Mouse (Mus musculus) hindbrain, embryonic 13.5 days (tissue): ENCODE results near the gene Zfp644. TPM values are rescaled to one million over a fixed set of nuclear protein-coding genes. Genes with fewer than 3 reads are reported as not detected.
A peak's percentile ranks its signal among the peaks of the same experiment; 100 is the strongest.

Experiments
- ATAC-seq: fragments of 200-750 bp; cut with Nextera tagmentation; 2 replicates; pipeline ENCODE4 v1.8.0; 2017; ENCODE audit warnings: moderate TSS enrichment; ENCODE audit not compliant: low FRiP score
- H3K27ac ChIP-seq: fragments of 300-500 bp; sonication (generic); 2 replicates; pipeline ENCODE4 v1.5.1; 2015; ENCODE audit warnings: inconsistent platforms, mild to moderate bottlenecking, moderate library complexity
- H3K27me3 ChIP-seq: fragments of 300-500 bp; sonication (generic); 2 replicates; pipeline ENCODE4 v1.6.1; 2015; ENCODE audit warnings: mild to moderate bottlenecking, inconsistent platforms
- H3K36me3 ChIP-seq: fragments of 300-500 bp; sonication (generic); 2 replicates; pipeline ENCODE4 v1.6.1; 2015; ENCODE audit warnings: mild to moderate bottlenecking, inconsistent platforms
- H3K4me1 ChIP-seq: fragments of 300-500 bp; sonication (generic); replicated peaks from 2 replicates; pipeline ENCODE4 v1.6.1; 2015; ENCODE audit warnings: inconsistent platforms
- H3K4me2 ChIP-seq: fragments of 300-500 bp; sonication (generic); 2 replicates; pipeline ENCODE4 v1.6.1; 2015; ENCODE audit warnings: inconsistent platforms, mild to moderate bottlenecking, moderate library complexity
- H3K4me3 ChIP-seq: fragments of 300-500 bp; sonication (generic); 2 replicates; pipeline ENCODE4 v1.5.1; 2015; ENCODE audit warnings: mild to moderate bottlenecking, inconsistent platforms
- H3K9ac ChIP-seq: fragments of 300-500 bp; sonication (generic); 2 replicates; pipeline ENCODE4 v1.6.1; 2015; ENCODE audit warnings: mild to moderate bottlenecking, inconsistent platforms
- H3K9me3 ChIP-seq: fragments of 300-500 bp; sonication (generic); 2 replicates; pipeline ENCODE4 v1.6.1; 2016; ENCODE audit warnings: inconsistent platforms
- WGBS: fragments of 180-500 bp; shearing (Covaris S2); methylation state at CpG from one replicate; pipeline ENCODE4 v1.1.7; 2015; 5-methylcytosine and 5-hydroxymethylcytosine counted together
- polyA plus RNA-seq: library from polyadenylated mRNA; unstranded; fragments of >200 nt; fragmentation: Nextera tagmentation; extraction: Ambion mirVana; gene quantifications from 2 replicates; pipeline ENCODE4 v1.2.1, GENCODE M21; 2015

The Zfp644 gene
- polyA plus RNA-seq, 1 experiment from 2014 or later, result 82.1 TPM

DNA sequence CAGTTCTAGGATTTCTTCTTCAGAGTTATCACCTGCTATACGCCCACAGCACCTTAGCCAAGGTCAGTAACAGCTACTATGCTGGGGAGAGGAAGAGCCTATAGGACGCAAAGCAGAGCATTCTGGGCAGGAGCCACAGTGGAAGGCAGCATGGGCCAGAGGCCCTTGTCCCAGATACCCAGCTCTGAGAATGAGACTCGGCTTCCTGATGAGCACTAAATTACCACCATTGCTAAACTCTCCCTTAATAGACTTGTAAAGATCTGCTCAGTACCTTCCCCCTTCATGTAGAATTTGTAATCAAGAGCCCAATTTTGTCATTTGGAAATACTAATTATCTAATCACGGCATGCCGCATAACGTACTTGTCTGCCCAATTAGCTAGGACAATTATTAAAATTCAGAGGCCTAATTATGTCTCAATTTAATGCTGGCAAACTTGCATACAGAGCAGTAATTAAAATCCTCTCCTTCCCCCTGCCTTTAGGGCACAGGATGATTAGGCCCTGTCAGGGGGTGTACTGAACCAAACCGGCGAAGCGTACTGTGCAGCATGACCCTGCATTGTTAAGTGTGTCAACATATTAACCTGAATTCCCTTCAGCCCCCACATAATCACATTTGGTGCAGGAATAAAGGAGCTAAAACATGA, 119.7 kb downstream of the Zfp644 start:
- peak; percentile 55 for ATAC-seq
- H3K27me3 ChIP-seq, result peaks cover 76% of the 10 kb centered on the region
- WGBS, result 42% methylated on average over 9 of the region's 9 CpGs

DNA sequence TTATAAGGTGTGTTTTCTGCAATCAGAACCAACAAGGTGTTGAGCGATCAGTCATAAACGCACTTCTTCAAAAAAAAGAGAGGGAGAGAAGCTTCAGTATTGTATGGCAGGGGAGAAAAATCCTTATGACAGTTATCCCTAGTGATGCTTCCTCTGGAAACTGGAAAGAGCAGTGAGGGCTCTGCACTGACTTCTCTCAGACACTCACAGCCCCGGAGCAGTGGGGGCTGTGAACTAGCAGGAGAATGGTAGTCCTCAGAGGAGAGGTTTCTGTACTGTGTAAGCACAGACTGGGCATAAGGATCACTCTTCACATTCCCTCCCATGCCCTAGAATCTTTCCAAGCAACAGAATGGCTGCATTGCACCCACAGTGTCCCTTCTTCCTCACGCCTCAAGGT, 122.0 kb downstream of the Zfp644 start:
- H3K9ac ChIP-seq, result no peak overlapping the region
- H3K4me3 ChIP-seq, result peak overlapping the region; percentile 55
- no peak for ATAC-seq
- WGBS, result 29% methylated on average over 4 of the region's 4 CpGs
- H3K27ac ChIP-seq, result no peak overlapping the region
- peaks cover 21% of the 10 kb centered on the region for H3K4me1 ChIP-seq
- peak overlapping the region; percentile 93 for H3K4me2 ChIP-seq
- peaks cover 78% of the 10 kb centered on the region for H3K27me3 ChIP-seq
- no peaks in the 10 kb centered on the region for H3K36me3 ChIP-seq
- H3K9me3 ChIP-seq, result no peaks in the 10 kb centered on the region

More for the DNA sequence above, 119.7 kb downstream of the Zfp644 start:
- H3K4me1 ChIP-seq, result peaks cover 21% of the 10 kb centered on the region
- H3K27ac ChIP-seq, result no peak overlapping the region
- no peak overlapping the region for H3K4me3 ChIP-seq
- H3K9me3 ChIP-seq, result no peaks in the 10 kb centered on the region
- H3K9ac ChIP-seq, result no peak overlapping the region
- H3K36me3 ChIP-seq, result no peaks in the 10 kb centered on the region
- no peak overlapping the region for H3K4me2 ChIP-seq

DNA sequence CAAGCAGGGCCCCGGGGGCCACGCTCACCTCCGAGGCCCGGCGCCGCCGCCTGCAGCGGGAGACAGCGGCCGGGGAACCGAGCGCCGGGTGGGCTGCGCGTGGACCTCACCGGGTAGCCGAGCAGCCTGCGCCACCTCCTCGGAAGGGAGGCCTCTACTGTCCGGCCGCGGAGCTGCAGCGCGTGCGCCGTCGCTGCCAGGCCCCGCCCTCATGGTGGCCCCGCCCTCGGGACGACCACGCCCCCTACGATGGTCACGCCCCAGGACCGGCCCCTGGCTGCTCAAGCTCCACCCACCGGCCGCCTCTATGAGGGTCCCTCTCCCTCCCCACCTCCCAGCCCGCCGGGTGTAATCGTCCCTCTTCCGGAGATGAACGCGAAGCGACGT, 122.5 kb downstream of the Zfp644 start:
- Histone ChIP-seq H3K36me3 (no peaks in the 10 kb centered on the region), H3K27ac (no peak overlapping the region), H3K9ac (peak overlapping the region; percentile 77), H3K4me1 (peaks cover 21% of the 10 kb centered on the region), H3K4me3 (peak overlapping the region; percentile 55), H3K27me3 (peaks cover 78% of the 10 kb centered on the region), H3K4me2 (peak overlapping the region; percentile 93), H3K9me3 (no peaks in the 10 kb centered on the region)
- ATAC-seq, result peak; percentile 92
- WGBS, result 1% methylated on average over 33 of the region's 45 CpGs

DNA sequence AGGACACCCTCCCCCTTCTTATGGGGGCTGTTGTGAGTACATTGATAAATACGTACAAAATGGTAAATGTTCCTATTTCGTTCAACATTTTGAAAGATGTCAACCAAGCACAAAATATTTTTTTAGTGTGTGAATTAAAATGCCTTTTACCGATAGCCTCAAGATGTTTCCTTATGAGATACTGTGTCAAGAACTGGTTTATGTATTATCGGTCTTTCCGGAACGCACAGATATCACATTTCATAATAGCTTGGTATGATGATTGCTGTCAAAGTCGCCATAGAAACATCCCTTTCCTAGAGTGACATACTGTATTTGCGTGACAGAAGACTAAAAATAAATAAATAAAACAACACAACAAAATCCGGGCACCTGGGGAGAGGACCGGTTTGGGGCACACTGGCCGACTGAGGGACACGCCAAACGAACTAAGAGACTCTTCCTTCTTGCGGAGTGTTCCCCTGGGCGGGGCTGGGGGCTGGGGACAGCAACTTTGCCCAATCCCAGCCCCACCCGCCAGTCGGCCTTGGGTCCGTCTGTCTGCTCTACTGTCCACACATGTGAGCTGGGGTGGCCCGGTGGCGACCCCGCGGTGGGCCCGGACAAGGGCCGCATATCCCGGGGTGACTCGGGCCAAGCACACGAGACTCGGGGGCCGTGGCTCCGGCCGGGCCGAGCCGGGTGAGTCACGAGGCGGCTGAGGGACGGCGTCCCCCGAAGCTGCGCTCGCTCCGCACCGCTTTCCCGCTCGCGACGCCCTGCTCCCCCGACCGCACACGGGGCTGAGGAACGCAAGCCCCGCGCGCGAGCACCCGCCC, 123.1 kb downstream of the Zfp644 start:
- peak overlapping the region; percentile 77 for H3K9ac ChIP-seq
- H3K36me3 ChIP-seq, result no peaks in the 10 kb centered on the region
- no peaks in the 10 kb centered on the region for H3K9me3 ChIP-seq
- H3K4me1 ChIP-seq, result peaks cover 21% of the 10 kb centered on the region
- ATAC-seq, result peak; percentile 77
- H3K27me3 ChIP-seq, result peaks cover 79% of the 10 kb centered on the region
- 9% methylated on average over 32 of the region's 55 CpGs for WGBS
- H3K4me2 ChIP-seq, result peak overlapping the region; percentile 93
- no peak overlapping the region for H3K27ac ChIP-seq
- H3K4me3 ChIP-seq, result peak overlapping the region; percentile 55

Other genes with a start within 250 kb of the Zfp644 start
- gene Barhl2, start 239.1 kb downstream of the Zfp644 start, polyA plus RNA-seq, result 1.6 and 1.9 TPM in 2 replicates
- gene Gm17304, start 88.2 kb downstream of the Zfp644 start, polyA plus RNA-seq, result not detected in 2 replicates
- gene Hfm1, start 229.0 kb upstream of the Zfp644 start, polyA plus RNA-seq, result 5.9 and 6.7 TPM in 2 replicates